Mouse (Mus musculus) spleen, adult 12 weeks (tissue): ENCODE results near the gene Timp3.
"Not testable (repeated sequence)": the region's sequence is repeated elsewhere in the genome, so short reads cannot be mapped to it uniquely, and the experiment has no call there.

ENCODE experiments used
- DNase-seq: peaks from one replicate; pipeline ENCODE4 v3.0.0; 2022; ENCODE audit warnings: low spot score

Timp3 gene

DNA sequence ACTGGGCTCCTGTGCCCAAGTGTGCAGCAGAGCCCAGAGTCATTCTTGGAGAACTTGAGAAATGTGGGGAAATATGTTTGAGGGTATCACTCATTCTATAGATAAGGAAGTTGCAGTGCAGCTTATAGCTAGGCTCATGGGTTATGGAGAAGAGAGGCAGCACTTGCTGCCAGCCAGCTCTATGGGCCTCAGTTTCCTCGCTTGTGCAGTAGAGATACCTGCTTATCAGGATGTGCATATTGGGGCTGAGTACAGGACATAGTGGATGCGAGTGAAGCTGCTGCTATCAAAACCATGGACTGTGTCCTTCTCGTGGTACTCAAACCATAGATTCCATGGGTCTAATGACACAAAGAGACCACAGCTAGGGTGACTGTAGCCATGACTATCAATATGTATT, 52.3 kb downstream of the Timp3 start:
- DNase-seq: no peak

DNA sequence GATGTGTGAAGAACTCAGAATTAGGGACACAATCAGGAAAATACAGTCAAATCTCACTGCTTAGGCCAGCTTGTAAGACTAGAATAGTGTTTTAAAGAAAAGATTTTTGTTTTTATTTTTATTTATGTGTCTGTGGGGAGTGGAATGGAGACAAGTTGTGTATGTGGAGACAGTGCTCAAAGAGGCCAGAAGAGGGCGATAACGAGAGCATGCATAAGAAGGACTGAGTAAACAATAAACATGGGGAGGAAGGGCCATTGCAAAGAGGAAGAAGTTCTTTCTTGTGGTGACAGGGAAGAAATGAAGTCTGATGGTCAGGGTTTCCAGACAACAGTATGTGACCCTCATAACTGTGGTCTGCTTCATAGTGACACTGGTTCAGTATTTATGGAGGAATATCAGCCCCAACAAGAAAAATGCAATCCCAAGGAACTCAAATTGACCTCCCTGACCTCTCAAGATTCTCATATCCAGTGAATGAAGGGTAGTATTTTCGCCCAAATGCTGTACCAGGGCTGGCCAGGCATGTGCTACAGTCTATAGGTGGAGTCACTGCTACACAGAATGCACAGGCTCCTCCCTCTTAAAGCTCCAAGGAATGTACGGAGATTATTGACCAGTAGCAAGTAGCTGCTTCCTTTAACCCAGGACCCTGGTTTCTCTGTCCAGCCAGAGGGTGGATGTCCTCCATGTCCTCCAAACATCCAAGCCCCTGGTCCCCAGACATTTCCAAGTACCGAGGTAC, 56.8 kb downstream of the Timp3 start:
- no peak for DNase-seq

GRCm38 (mm10) chr10:86358307-86358975, 58.3 kb downstream of the Timp3 start:
- no peak for DNase-seq

DNA sequence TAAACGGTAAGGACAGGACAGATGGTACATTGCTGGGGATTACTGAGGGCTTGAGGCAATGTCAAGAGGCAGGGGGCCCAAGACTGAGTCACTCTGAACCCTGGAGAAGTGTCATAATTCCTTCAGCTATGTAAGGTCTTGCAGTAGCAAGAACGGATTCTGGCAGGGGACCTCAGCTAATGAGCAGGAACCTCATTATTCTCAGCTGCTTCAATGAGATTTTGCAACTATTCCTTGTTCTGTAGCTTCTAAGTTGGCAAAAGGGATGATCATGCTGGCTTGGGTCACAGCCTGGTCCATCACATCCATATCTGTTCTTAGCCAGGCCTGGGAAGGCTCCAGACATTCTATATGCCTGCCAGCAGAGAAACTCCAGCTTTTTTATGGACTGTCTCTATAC, 59.0 kb downstream of the Timp3 start:
- DNase-seq: no peak

- no peak for DNase-seq
These were observed 59.5 kb downstream of the Timp3 start for GRCm38 (mm10) chr10:86359699-86360098.

- no peak for DNase-seq
These were observed 63.6 kb downstream of the Timp3 start for GRCm38 (mm10) chr10:86363669-86364309.

DNA sequence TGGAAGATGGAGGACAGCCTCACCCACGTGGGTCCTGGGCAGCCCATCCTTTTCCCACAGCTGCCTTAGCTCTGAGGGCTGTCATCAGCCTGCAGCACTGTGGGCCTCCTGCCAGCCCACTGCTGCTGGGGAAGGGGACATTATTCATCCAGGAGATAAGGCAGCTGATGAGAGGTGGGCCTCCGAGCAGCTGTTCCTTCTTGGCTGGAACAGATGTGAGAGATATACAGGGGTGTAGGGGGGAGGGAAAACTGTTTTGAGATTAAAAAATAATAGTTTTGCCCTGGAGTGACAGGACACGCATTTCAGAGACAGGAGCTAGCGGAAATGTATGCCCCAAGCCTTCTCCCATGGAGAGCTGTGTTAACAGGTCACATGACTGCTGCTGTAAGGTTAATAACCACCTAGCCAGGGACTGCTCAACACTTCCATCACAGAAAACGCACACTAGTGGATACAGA, 65.5 kb downstream of the Timp3 start:
- no peak for DNase-seq

GRCm38 (mm10) chr10:86367346-86367745, 67.2 kb downstream of the Timp3 start:
- no peak for DNase-seq

DNA sequence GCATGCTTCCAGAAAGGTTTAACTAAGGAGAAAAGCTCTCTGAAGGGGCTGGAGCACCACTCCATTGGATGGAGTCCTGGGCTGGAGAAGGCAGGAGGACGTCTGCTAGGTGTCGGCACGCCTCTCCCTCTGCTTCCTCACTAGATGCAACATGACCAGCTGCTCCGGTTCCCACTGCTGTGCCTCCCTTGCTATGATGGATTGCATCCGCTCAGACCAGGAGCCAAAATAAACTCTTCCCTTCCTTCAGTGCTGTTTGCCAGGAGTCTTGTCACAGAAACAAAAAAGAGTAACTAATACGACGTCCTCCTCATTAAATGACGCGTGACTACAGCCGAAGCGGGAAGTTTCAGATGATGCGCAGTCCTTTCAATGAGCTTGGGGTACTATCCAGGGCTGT, 68.6 kb downstream of the Timp3 start:
- no peak for DNase-seq

GRCm38 (mm10) chr10:86369346-86369745, 69.2 kb downstream of the Timp3 start:
- DNase-seq: no peak

DNA sequence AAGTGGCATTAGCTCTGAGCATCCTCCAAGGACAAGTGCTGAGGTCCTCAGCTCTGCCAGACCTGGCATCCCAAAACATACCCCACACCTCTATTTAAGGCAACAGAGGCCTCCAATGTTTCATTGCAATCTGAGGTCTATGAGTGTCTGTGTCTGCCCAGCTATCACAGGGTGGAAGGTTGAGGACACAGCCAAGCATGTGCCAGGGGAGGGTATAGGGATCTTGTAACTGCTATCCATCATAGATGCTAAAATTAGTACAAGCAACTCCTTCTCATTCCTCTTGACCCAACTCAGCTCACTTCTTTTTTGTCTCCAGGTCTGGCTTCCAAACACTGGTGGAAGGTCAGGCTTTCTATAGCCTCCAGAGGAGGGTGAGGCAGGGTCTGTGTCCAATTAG, 71.4 kb downstream of the Timp3 start:
- no peak for DNase-seq

- DNase-seq: no peak
These were observed 73.9 kb downstream of the Timp3 start for GRCm38 (mm10) chr10:86374061-86374460.

DNA sequence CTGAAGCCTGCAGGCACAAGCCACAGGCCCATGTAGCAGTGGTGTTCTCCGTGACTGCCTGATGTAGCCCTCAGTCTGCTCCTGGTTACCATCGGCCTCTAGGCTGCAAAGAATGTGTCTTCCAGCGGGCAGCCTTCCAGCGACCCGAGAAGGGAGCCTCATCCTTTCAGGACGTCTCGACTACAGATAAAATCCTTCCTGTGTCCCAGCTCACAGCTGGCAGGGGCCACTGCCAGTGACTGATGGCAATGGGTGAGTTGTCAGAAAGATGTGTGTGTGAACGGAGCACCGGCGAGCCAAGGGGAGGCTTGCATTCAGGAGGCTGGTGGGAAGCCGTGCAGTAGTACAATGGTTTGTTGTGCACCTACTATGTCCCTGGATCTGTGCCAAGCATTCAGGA, 75.7 kb downstream of the Timp3 start:
- DNase-seq: no peak

- DNase-seq: no peak
These were observed 76.4 kb downstream of the Timp3 start for GRCm38 (mm10) chr10:86376392-86377185.

- DNase-seq: not testable (repeated sequence)
These were observed 78.6 kb downstream of the Timp3 start for GRCm38 (mm10) chr10:86378803-86379202.

DNA sequence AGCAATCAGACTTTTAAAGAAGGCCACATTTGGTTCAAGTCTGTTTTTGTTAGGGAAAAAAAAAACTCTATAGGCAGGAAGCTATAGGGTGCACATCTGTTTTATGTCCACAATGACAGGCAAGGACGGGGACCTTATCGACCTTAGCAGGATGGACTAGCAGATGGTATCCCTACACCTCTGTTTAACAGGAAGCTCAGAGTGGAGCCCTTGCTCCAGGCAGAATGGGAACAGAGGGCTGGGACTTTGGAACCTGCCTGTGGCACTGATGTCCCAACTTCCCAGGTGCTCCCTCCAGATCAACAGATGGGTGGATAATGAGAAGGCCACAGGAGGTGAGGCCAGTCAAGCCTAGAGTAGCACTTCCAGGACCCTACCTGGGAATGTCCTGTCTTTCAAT, 80.5 kb downstream of the Timp3 start:
- no peak for DNase-seq

GRCm38 (mm10) chr10:86381150-86381921, 81.2 kb downstream of the Timp3 start:
- no peak for DNase-seq

- DNase-seq: no peak
These were observed 81.7 kb downstream of the Timp3 start for GRCm38 (mm10) chr10:86381922-86382260.

- DNase-seq: no peak
These were observed 84.5 kb downstream of the Timp3 start for GRCm38 (mm10) chr10:86384655-86385054.

DNA sequence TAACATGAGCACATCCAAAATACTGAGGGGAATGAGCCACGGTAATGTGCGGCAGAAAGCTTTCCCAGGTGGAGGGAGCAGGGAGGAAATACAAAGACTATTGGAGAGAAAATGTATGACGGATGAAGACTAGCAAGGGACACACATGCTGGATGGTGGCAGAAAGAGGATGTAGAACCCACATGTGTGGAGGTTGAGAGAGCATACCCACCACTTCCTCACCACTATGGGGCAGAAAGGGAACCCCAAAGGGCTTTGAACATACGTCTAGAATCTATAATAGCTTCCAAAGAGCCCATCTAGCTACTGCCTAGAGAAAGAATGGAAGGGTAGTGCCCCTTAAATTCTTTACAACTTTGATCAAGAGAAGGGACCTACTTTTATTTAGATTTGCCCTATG, 85.5 kb downstream of the Timp3 start:
- DNase-seq: no peak

- no peak for DNase-seq
These were observed 86.1 kb downstream of the Timp3 start for GRCm38 (mm10) chr10:86386232-86386631.
